Mouse (Mus musculus): Measurements from ENCODE around the gene Gm49366.
"Not testable (repeated sequence)": the region's sequence is repeated elsewhere in the genome, so short reads cannot be mapped to it uniquely, and the experiment has no call there.

Gene Gm49366

DNA sequence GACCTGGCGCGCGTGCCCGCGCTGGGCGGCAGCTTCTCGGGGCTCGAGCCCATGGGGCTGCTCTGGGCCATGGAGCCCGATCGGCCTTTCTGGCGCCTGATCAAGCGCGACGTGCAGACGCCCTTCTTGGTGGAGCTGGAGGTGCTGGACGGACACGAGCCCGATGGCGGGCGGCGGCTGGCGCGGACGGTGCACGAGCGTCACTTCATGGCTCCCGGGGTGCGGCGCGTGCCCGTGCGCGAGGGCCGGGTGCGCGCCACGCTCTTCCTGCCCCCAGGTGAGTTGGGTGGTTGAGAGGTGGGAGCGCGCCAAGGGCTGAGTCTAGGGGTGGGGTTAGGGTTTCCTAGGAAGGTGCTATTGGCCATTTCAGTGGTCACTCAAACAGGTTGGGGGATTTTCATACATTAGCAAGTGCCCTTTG, at the start of gene Gm49366:
Gene Gm49366 (plus strand): TSS at position 245 of the 421 bp plus-strand sequence.
- peak in 1 of 2 experiments; percentile 11 for DNase-seq

DNA sequence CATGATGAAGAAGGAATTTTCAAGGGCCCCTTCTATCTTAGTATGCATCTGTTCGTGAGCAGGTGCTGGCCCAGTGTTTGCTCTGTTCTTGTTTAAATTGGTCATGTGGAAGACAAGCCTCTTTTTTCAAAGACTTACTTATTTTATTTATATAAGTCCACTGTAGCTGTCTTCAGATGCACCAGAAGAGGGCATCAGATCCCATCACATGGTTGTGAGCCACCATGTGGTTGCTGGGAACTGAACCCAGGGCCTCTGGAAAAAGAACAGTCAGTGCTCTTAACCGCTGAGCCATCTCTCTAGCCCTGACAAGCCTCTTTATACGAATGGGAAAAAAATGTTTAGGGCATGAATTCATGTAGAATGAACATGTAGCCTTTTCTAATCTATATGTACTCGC, 49.4 kb upstream of the Gm49366 start:
- DNase-seq: no peak

DNA sequence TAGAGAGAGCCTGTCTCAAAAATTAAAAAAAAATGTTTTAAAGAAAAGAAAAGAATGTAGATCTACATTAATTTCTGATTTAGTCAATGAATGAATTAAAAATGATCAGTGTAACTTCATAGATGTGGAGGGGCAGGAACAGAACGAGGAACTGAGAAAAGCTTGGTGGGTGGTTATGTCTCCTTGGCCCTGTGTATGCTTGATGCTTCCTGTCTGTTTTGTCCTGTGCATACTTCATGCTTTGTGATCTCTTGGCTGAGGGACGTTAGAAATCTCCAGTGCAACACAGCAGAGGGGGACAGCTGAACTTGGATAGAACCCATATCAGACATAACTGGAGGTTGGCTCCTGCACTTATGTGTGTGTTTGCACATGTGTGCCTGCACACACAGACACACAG, 41.5 kb upstream of the Gm49366 start:
- DNase-seq: no peak

- DNase-seq: no peak
Observed at GRCm38 (mm10) chr12:83998341-83999107, 40.2 kb upstream of the Gm49366 start.

DNA sequence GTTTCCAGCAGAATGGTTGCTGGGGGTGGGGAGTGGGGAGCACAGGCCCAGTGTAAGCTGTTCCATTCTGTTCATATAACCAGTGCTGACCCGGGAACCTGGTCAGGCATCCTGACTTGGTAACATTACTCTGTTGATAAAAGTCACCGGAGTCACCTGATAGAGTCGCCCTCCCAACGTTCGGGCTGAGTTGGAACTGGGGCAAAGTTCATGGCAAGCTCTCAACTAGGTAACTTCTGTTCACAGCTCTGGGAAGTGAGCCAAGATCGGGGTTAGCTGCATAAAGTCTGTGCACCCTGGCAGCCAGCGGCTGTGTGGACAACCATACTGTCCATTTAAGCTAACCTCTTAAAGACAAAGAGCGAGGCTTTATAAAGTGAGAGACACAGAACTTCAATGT, 39.5 kb upstream of the Gm49366 start:
- not testable (repeated sequence) for DNase-seq

GRCm38 (mm10) chr12:84000418-84000817, 38.3 kb upstream of the Gm49366 start:
- no peak for DNase-seq

- DNase-seq: no peak
Observed at GRCm38 (mm10) chr12:84003866-84004265, 34.9 kb upstream of the Gm49366 start.

DNA sequence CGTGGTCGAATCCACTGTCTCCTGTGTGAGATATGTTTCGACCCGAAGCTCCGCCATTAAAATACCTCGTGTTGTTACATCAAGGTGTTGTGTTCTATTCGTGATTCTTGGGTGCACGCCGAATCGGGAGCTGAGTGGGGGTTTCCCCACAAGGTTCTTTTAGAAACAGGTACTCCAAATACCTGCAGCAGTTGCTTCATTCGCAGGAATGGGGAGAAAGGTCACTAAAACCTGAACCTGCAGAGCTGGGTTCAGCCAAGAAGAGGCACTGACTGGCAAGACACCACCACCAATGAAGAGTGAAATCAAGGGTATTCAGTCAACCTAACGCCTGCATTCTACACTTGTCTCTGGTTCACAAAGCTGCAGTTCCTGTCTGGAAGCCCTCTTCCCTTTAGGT, 30.5 kb upstream of the Gm49366 start:
- no peak for DNase-seq

DNA sequence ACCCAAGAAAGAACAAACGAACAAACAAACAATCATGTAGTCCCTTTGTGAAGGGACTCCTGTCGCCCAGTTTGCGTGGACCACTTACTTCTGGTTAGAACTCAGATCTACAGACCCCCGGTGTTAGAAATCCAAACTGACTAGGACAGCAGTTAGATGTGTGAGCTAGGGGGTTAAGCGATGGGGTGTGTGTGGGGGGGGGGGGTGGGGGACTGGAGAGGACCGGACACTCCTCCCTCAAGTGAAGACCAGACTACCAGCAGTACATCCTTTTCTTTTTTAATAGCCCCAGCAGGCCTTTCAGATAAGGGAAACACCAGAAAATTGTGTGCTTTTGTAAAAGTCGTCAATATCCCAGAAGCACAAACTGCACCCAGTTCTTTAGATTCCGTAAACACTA, 30.0 kb upstream of the Gm49366 start:
- DNase-seq: no peak

GRCm38 (mm10) chr12:84009171-84009965, 29.4 kb upstream of the Gm49366 start, which contains the start of gene Acot1:
Gene Acot1, plus strand, starts transcription at chr12:84009490.
- peak; percentile 39 to 52 for DNase-seq

- DNase-seq: no peak
Observed at GRCm38 (mm10) chr12:84010201-84010600, 28.5 kb upstream of the Gm49366 start.

DNA sequence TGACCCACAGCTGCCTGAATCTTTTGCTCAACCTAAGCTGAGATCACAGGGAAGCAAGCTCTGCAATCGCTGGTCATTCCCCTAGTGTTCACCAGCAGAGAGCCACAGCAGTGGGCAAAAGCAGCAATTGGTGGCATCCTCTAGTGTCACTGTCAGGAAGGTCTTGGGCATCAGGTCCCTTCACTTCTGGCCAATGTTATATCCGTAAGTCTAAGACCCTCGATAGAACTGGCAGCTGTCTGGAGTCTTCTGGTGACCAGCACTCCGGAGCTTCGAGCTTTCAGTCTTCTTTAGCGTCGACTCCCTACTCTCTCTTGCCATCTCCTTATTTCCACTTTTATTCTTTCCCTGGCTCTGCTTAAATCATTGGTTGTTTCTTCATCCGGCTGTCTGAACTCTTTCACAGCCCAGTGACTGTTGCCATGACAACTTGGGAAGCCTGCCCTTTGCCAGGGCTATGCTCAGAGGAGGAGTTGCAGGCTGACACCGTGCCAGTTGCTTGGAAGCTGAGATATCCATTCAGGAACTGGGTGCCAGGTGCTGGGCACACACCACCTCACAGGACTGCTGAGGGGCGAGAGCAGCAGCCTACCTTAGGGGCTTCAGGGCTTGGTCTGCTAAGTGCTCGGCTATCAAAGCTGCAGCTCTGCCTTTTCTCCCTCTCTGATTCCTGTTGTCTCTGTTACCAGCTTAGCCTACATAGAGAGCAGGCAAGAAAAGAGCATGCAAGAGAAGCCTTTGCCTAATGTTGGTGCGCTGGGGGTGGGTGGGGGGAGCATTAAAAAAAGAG, 27.3 kb upstream of the Gm49366 start:
- no peak for DNase-seq

DNA sequence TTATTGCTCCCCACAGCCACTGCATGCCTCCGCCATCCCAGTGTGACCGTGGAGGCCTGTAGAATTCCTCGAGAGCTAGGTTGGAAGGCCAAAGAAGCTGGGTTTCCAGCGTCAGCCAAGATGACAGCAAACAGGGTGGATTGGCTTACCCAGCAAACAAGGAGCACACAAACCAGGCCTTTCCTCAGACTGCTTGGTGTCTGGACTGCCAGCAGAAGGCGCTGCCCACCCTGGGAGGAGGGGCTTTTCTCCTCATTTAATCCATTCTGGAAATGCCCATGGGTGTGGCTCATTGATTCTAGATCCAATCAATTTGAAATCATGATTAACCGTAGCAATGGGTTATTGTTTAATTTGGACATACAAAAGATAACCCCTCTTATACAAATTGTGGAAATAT, 25.6 kb upstream of the Gm49366 start:
- no peak for DNase-seq

- no peak for DNase-seq
Observed at GRCm38 (mm10) chr12:84013701-84014100, 25.0 kb upstream of the Gm49366 start.

DNA sequence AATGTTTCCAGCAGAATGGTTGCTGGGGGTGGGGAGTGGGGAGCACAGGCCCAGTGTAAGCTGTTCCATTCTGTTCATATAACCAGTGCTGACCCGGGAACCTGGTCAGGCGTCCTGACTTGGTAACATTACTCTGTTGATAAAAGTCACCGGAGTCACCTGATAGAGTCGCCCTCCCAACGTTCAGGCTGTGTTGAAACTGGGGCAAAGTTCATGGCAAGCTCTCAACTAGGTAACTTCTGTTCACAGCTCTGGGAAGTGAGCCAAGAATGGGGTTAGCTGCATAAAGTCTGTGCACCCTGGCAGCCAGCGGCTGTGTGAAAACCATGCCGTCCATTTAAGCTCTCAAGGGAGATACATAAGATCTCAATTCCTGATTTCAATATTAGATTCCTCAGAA, 18.2 kb upstream of the Gm49366 start:
- DNase-seq: peak in 1 of 2 experiments; percentile 13

- DNase-seq: not testable (repeated sequence)
Observed at GRCm38 (mm10) chr12:84022266-84022665, 16.5 kb upstream of the Gm49366 start.

DNA sequence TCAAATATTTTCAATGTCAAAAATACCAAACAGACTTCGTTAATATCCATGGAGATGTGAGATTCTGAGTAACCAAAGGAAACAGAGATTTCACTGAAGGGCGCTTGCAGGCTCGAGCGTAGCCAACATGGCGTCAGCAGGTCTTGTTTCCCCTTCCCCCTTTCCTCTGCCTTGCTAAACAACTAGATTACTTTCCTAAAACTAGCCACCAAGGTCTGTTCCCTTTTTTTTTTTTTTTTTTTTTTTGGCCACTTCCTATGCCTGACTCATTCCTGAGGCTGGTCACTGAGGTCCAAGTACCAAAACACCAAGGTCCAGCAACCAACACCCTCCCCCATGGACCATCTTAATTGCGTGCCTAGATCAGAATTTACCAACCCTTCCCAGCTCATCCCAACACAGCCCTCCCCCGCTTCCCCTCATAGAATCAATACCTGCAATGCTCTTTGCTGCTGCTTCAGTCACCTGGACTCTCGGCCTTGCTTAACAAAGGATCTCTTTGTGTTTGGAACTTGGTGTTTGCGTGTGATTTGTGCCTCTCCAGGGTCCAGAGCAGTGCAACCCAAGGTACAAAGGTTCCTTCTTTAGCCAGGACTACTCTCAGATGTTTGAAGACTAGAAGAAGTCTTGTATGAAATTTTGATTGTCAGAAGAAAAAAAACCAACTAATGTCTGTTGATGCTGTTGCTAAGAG, 15.5 kb upstream of the Gm49366 start:
- no peak for DNase-seq

- DNase-seq: no peak
Observed at GRCm38 (mm10) chr12:84025888-84026287, 12.8 kb upstream of the Gm49366 start.

DNA sequence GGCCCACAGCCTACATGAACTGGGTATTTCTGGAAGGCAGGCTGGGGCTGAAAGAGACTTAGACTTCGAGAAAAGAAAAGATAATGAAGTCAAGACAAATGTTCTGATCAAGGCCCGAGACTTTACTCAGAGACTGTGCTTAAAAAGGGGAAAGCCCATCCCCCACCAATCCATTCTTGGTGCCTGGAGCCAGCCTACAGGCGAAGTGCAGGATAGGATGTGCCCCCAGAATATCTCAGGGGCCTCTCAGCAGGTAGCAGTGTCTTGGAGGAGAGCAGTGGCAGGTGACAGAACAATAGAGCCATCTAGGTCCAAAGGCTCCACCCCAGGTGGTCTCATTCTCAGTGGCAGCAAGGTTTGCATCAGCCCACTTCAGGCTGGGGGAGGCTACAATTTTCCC, 10.4 kb upstream of the Gm49366 start:
- DNase-seq: not testable (repeated sequence)

DNA sequence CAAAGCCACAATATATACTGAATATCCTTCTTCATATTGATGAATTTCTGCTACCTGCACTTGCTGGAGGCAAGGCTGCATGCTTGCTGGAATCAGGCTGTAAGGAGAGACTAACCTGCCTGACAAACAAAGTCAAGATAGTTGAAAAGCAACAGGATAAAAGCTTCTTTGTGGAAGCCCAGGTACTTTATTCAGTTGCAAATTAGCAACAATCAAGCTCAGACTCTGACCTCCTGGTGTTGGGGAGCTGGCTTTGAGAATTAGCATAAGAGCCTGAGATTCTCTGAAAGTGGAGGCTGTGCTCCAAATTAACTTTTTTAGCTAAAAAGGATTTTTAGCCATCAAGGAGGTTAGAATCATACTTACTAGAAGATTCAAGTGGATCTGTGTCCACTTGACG, 9.7 kb upstream of the Gm49366 start:
- not testable (repeated sequence) for DNase-seq

GRCm38 (mm10) chr12:84030659-84031332, 7.9 kb upstream of the Gm49366 start:
- DNase-seq: peak; percentile 83 to 84

- DNase-seq: no peak
Observed at GRCm38 (mm10) chr12:84032854-84033253, 5.9 kb upstream of the Gm49366 start.

All from B cell, adult 2 months (primary cell).